Mouse (Mus musculus) 416B (cell line): ENCODE data around the gene Tm7sf3.
"Not testable (repeated sequence)": the region's sequence is repeated elsewhere in the genome, so short reads cannot be mapped to it uniquely, and the experiment has no call there.

ENCODE experiments used
- DNase-seq: peaks from one replicate; pipeline ENCODE4 v3.0.0; 2011; ENCODE audit warnings: low read depth

Gene Tm7sf3

DNA sequence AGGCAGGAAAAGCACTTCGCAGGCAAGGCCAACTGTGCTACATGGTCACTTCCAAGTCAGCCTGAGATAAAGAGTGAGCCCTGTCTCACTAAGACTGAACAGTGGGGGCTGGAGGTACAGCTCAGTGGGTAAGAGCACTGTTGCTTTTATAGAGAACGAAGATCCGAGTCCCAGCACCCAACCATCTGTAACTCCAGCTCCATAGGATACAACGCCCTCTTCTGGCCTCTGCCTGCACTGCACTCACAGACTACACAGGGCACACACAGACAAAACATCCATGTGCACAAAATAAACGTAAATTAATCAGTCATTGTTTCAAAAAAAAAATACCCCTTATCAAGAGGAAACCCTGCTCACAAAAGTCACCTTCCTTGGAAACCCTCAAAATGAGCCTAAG lies 28.7 kb downstream of the Tm7sf3 start:
- no peak for DNase-seq

DNA sequence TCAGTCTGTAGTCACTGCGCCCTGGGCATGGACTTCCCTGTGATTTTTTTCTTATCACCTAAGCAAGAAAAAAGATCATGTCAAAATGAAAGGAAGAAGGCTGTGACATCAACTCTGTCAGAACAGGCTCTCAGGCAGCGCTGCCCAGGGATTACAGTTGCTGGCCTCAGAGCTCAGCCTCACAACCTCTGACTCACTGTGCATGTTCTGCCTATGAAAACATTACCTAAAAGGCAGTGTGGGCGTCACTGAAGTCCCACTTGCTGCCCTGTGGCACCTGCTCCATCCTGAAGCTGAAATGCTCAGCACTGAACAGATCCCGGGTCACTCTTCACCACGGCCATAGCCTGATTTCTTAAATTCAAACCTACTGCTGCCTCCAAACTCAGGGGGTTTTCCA lies 29.9 kb downstream of the Tm7sf3 start:
- DNase-seq: no peak

DNA sequence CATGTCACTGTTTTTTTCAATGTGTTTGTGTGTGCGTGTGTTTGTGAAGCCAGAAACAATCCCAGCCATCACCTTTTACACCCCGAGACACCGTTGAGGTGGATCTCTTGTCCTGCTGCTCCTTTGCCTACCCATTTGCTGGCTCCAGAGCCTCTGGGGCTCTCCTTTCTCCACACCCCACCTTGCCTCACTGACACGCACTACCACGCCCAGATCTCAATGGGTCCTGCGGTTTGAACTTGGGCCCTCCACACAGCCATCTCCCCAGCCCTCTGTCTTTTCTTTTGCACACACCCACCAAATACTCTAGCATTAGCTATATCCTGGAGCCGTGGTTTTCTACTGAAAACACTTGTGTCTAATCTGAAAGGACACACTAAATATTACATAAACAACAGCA lies 30.7 kb downstream of the Tm7sf3 start:
- DNase-seq: no peak

- no peak for DNase-seq
Measured at GRCm38 (mm10) chr6:146611385-146611784, 31.2 kb downstream of the Tm7sf3 start.

GRCm38 (mm10) chr6:146603651-146604050 lies 39.0 kb downstream of the Tm7sf3 start:
- no peak for DNase-seq

DNA sequence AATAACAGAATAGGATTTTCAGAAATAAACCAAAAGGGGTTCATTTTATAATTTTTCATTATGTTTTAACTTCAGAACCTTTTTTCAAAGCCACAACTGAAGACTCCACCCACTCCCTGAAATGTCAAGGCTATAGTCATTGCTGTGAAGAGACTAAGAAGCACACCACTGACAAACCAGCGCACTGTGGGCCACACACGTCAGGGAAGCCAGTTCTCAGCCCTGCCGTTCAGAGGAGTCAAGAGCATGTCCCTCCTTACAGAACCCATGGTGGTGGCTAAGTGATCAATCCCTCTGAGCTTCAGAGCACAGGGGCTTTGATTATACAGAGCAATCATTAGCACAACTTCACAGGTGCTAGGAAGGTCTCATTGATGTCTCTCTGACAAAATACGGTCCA lies 40.0 kb downstream of the Tm7sf3 start:
- no peak for DNase-seq

DNA sequence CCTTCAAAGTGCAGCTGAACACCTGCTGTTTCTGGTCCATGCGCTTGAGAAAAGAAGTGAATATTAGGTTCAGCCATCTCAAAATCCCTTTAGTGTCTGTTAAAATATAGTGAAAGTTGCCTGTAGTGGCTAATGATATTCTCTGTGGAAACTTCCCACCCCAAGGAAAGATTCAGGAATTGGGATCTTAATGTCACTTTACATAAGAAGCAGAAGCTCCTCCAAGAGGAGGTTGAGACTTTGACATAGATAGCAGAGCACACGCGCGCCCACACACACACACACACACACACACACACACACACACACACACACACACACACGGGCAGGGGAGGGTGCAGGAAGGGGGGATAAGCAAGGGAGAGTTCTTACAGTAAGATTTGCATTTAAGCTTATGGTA lies 57.5 kb downstream of the Tm7sf3 start:
- DNase-seq: no peak

- no peak for DNase-seq
Measured at GRCm38 (mm10) chr6:146583366-146584046, 59.1 kb downstream of the Tm7sf3 start.

DNA sequence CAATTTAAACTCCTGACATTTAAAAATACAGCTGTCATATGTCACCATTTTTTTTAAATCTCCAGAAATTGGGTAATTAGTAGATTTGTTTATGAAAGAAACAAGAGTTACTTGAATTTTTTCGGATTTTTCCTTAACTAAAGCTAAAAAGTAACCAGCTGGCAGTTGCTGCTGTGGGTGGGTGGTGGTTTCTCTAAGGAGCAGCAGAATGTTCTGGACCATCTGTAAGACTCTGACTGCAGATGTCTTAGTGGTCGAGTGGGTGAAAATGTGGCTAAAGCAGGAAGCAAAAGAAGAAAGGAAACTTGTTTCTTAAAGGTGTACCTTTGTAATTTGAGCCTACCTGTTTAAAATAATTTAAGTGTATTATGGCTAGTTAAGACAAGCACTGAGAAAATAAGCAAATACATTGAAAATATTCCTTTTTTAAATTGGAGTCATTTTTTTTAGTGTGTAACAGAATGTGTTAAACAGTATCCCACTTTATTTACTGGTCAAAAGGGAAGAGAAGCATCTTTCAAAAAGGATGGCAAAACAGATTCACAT lies 62.2 kb downstream of the Tm7sf3 start:
- DNase-seq: peak; percentile 71

GRCm38 (mm10) chr6:146578586-146578985 lies 64.0 kb downstream of the Tm7sf3 start:
- DNase-seq: peak; percentile 70

- DNase-seq: peak; percentile 72
Measured at GRCm38 (mm10) chr6:146578111-146578531, 64.5 kb downstream of the Tm7sf3 start.

DNA sequence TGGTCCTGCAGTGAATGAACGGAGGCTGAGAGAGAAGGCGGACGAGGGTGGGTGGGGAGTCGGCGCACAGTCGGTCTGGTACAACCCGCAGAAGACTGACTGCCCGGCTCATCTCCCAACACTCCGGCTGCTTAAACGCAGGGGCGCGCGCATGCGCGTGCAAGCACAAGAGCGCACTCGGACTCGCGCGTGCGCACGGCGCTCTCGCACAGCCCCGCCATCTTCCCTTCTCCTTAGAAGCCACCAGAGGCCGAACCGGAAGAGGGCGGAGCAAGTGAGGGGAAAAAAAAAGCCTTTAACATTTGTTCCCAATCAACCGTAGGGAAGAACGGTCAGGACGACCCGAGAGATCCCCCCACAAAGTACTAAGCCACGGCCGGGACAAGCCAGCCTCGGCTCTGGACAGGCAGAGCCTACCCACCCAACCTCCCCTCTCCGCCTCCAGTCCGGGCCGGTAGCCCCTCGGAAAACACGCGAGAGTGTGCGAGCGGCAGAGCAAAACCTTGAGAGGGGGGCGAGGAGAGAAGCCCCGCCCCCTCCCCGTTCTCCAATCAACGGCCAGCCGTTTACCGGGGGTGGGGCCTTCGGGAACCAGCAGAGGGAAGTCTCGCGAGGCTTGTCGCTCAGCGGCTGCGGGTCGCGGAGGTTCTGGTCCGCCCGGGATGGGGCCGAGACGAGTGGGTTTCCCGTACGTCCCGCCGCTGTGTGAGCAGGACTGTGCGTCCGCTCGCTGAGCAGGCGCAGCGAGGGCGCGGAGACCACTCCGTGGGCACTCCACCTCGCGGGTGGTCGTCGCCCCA lies 65.1 kb downstream of the Tm7sf3 start, which contains the start of gene Ints13:
Ints13 (minus strand) TSS at position 526 of the 800 bp plus-strand sequence.
- peak; percentile 100 for DNase-seq

- DNase-seq: peak; percentile 41
Measured at GRCm38 (mm10) chr6:146576903-146577302, 65.7 kb downstream of the Tm7sf3 start, which contains the start of gene Fgfr1op2. TSS of gene Fgfr1op2 (plus strand) at chr6:146577203.

- DNase-seq: no peak
Measured at GRCm38 (mm10) chr6:146572073-146572472, 70.6 kb downstream of the Tm7sf3 start.

DNA sequence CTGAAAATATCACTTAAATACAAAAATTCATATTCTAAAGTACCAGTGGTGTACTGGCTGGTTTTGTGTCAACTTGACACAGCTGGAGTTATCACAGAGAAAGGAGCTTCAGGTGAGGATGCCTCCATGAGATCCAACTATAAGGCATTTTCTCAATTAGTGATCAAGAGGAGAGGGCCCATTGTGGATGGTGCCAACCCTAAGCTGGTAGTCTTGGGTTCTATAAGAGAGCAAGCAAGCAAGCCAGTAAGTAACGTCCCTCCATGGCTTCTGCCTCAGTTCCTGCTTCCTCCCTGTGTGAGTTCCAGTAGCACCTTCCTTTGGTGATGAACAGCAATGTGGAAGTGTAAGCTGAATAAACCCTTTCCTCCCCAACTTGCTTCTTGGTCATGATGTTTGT lies 80.2 kb downstream of the Tm7sf3 start:
- DNase-seq: not testable (repeated sequence)
